Mouse (Mus musculus) G1E (cell line): ENCODE measurements around the gene Sclt1. TPM values are rescaled to one million over a fixed set of nuclear protein-coding genes. Genes with fewer than 3 reads are reported as not detected.

ENCODE experiments used
- ATAC-seq: 2 replicates; pipeline ENCODE4 v1.8.0; 2016; ENCODE audit warnings: mild to moderate bottlenecking; ENCODE audit not compliant: insufficient number of reproducible peaks, poor library complexity, low FRiP score, severe bottlenecking; ENCODE audit errors: extremely low read depth
- DNase-seq: peaks from one replicate; pipeline ENCODE4 v3.0.0; 2012; ENCODE audit warnings: low spot score
- H3K27me3 ChIP-seq: 2 replicates; pipeline ENCODE4 v1.6.1; 2012; ENCODE audit warnings: mild to moderate bottlenecking, low read length, inconsistent platforms; ENCODE audit not compliant: insufficient read depth
- H3K36me3 ChIP-seq: replicated peaks from 2 replicates; pipeline ENCODE3; 2012; ENCODE audit warnings: mild to moderate bottlenecking, inconsistent platforms
- H3K4me1 ChIP-seq: 2 replicates; pipeline ENCODE4 v1.6.1; 2012; ENCODE audit warnings: low read depth, low read length, inconsistent platforms, mixed read lengths; ENCODE audit not compliant: insufficient read depth
- H3K4me3 ChIP-seq: 2 replicates; pipeline ENCODE4 v1.5.1; 2012; ENCODE audit warnings: low read depth, mild to moderate bottlenecking, inconsistent platforms, low read length, moderate library complexity, mixed read lengths
- H3K9me3 ChIP-seq: replicated peaks from 2 replicates; pipeline ENCODE4 v1.6.1; 2012; ENCODE audit warnings: inconsistent platforms
- CTCF ChIP-seq: IDR thresholded peaks from 2 replicates; pipeline ENCODE4 v1.5.1; 2012; ENCODE audit warnings: low read depth, low read length, inconsistent platforms, mixed read lengths
- GATA1 ChIP-seq: IDR thresholded peaks from 2 replicates; pipeline ENCODE4 v1.6.1; 2012; ENCODE audit warnings: borderline replicate concordance, low read length, inconsistent platforms, mixed read lengths
- GATA2 ChIP-seq: IDR thresholded peaks from 2 replicates; pipeline ENCODE4 v1.6.1; 2012; ENCODE audit warnings: low read depth, low read length, inconsistent platforms, borderline replicate concordance
- POLR2AphosphoS5 ChIP-seq: IDR thresholded peaks from 2 replicates; pipeline ENCODE4 v1.6.1; 2012; ENCODE audit warnings: low read depth, low read length, inconsistent platforms; ENCODE audit not compliant: insufficient replicate concordance
- TAL1 ChIP-seq: conservative IDR thresholded peaks from 2 replicates; pipeline ENCODE4 v1.6.1; 2012; ENCODE audit warnings: low read depth, low read length, inconsistent platforms, mixed read lengths
- polyA plus RNA-seq: library from polyadenylated mRNA; stranded (reverse); fragments of >175 nt; gene quantifications from 2 replicates; pipeline ENCODE4 v1.2.3, GENCODE M21; 2012
- total RNA-seq, 2 experiments: library from RNA; stranded (forward) in 1 of 2; stranded (reverse) in 1 of 2; fragments of 200-1000 nt in 1 of 2; fragments of >200 nt in 1 of 2; fragmentation: Nextera tagmentation in 1 of 2; gene quantifications; 2 replicates each; pipeline ENCODE4 v1.2.3; 2014 to 2017

The Sclt1 gene
- total and polyA plus RNA-seq, 3 experiments = 8.3 to 32.2 (median 21.9) TPM

- H3K4me1 ChIP-seq = peaks cover 81% of the 10 kb centered on the region
- ATAC-seq = no peak
- TF ChIP-seq CTCF (no peak), POLR2AphosphoS5 (no peak), TAL1 (no peak), GATA1 (no peak), GATA2 (no peak)
- no peaks in the 10 kb centered on the region for H3K27me3 ChIP-seq
- no peak for DNase-seq
- peak overlapping the region; percentile 33; the same call in 1 of the 2 replicates for H3K4me3 ChIP-seq
- peaks cover 95% of the 10 kb centered on the region for H3K36me3 ChIP-seq
- no peaks in the 10 kb centered on the region for H3K9me3 ChIP-seq
Observed at GRCm38 (mm10) chr3:41583621-41584020, 158.7 kb downstream of the Sclt1 start.

- Histone ChIP-seq H3K36me3 (peaks cover 95% of the 10 kb centered on the region), H3K9me3 (no peaks in the 10 kb centered on the region), H3K4me3 (no peak overlapping the region; the same call in 1 of the 2 replicates), H3K4me1 (peaks cover 85% of the 10 kb centered on the region), H3K27me3 (no peaks in the 10 kb centered on the region)
- TF ChIP-seq GATA2 (no peak), TAL1 (no peak), CTCF (no peak), GATA1 (no peak), POLR2AphosphoS5 (no peak)
- DNase-seq (no peak), ATAC-seq (no peak)
Observed at GRCm38 (mm10) chr3:41583092-41583491, 159.2 kb downstream of the Sclt1 start.

GRCm38 (mm10) chr3:41582256-41582655, 160.1 kb downstream of the Sclt1 start:
- TF ChIP-seq GATA1 (no peak), POLR2AphosphoS5 (no peak), CTCF (no peak), GATA2 (no peak), TAL1 (no peak)
- DNase-seq = no peak
- Histone ChIP-seq H3K4me3 (no peak overlapping the region), H3K4me1 (peaks cover 84% of the 10 kb centered on the region), H3K27me3 (no peaks in the 10 kb centered on the region), H3K9me3 (no peaks in the 10 kb centered on the region), H3K36me3 (peaks cover 95% of the 10 kb centered on the region)
- no peak for ATAC-seq

GRCm38 (mm10) chr3:41581436-41581835, 160.9 kb downstream of the Sclt1 start:
- no peak for DNase-seq
- Histone ChIP-seq H3K36me3 (peaks cover 97% of the 10 kb centered on the region), H3K27me3 (no peaks in the 10 kb centered on the region), H3K4me3 (no peak overlapping the region), H3K9me3 (no peaks in the 10 kb centered on the region), H3K4me1 (peaks cover 86% of the 10 kb centered on the region)
- TF ChIP-seq CTCF (no peak), TAL1 (no peak), GATA1 (no peak), POLR2AphosphoS5 (no peak), GATA2 (no peak)
- ATAC-seq = no peak

- no peak overlapping the region; the same call in 1 of the 2 replicates for H3K4me3 ChIP-seq
- H3K9me3 ChIP-seq = no peaks in the 10 kb centered on the region
- H3K27me3 ChIP-seq = no peaks in the 10 kb centered on the region
- H3K4me1 ChIP-seq = peaks cover 88% of the 10 kb centered on the region
- TF ChIP-seq POLR2AphosphoS5 (no peak), TAL1 (no peak)
- peaks cover 97% of the 10 kb centered on the region for H3K36me3 ChIP-seq
- no peak for ATAC-seq
- no peak for DNase-seq
Observed at GRCm38 (mm10) chr3:41580401-41581323, 161.7 kb downstream of the Sclt1 start.

GRCm38 (mm10) chr3:41579873-41580272, 162.4 kb downstream of the Sclt1 start:
- H3K36me3 ChIP-seq = peaks cover 97% of the 10 kb centered on the region
- TF ChIP-seq GATA1 (no peak), CTCF (no peak), POLR2AphosphoS5 (no peak), GATA2 (no peak), TAL1 (no peak)
- peaks cover 89% of the 10 kb centered on the region for H3K4me1 ChIP-seq
- DNase-seq (no peak), ATAC-seq (no peak)
- no peak overlapping the region for H3K4me3 ChIP-seq
- H3K9me3 ChIP-seq = no peaks in the 10 kb centered on the region
- no peaks in the 10 kb centered on the region for H3K27me3 ChIP-seq
